Mouse (Mus musculus): Measurements from ENCODE around the gene Zdhhc1.

- TF ChIP-seq EP300 (IDR thresholded peaks at IDR 0.05; ENCODE audit: low read depth) (no peak), CTCF (IDR thresholded peaks at IDR 0.05; ENCODE audit: low read depth) (no peak)
Observed at GRCm38 (mm10) chr8:105518436-105519313, 22.0 kb upstream of the Zdhhc1 start, which contains the start of gene Hsd11b2.
